ENCODE assay signal across 27 mouse cellular contexts in genomic region chr9:44600801-44601200, GRCm38 (mm10). TPM values are rescaled to one million over a fixed set of nuclear protein-coding genes. Genes with fewer than 3 reads are reported as not detected.
"Had no signal": no experiment of that assay in that cellular context is flagged by ENCODE, and none has a peak within 500 bp of the region (broad histone marks: within the 10 kb centered on the region; RNA-seq: fewer than 3 reads in every experiment).

No protein-coding gene starts in this region.

- H3K27ac ChIP-seq: limb, embryonic 12.5 days; limb, embryonic 15.5 days; liver, embryonic 14.5 days; macrophage; midbrain, embryonic 13.5 days; stomach, postnatal 0 days had no signal

- H3K9me3 ChIP-seq: limb, embryonic 12.5 days; limb, embryonic 15.5 days; midbrain, embryonic 13.5 days had no signal

- H3K36me3 ChIP-seq: limb, embryonic 12.5 days; limb, embryonic 15.5 days; midbrain, embryonic 13.5 days had no signal

- ATAC-seq: liver, postnatal 0 days; lung, postnatal 0 days; midbrain, embryonic 13.5 days; midbrain, embryonic 16.5 days had no signal

- H3K27me3 ChIP-seq: limb, embryonic 12.5 days; limb, embryonic 15.5 days had no signal

- H3K4me2 ChIP-seq: limb, embryonic 12.5 days; limb, embryonic 15.5 days; liver, embryonic 11.5 days; lung, embryonic 14.5 days; midbrain, embryonic 13.5 days had no signal

- H3K4me3 ChIP-seq: limb, embryonic 12.5 days; limb, embryonic 15.5 days; midbrain, embryonic 13.5 days had no signal

- DNase-seq: kidney, adult 8-10 months; kidney, postnatal 14 days; kidney, postnatal 4 days; left cerebral cortex, postnatal 4 days; liver, postnatal 0 days; lung, embryonic 14.5 days; right cerebral cortex, adult 18-20 months; right cerebral cortex, postnatal 14 days; right cerebral cortex, postnatal 4 days; thymus, adult 2 months; thymus, postnatal 14 days had no signal

- H3K9ac ChIP-seq: limb, embryonic 12.5 days; limb, embryonic 15.5 days; liver, embryonic 14.5 days; liver, postnatal 0 days; lung, embryonic 14.5 days; midbrain, embryonic 13.5 days had no signal

RNA-seq across cellular contexts. Expression of gene Cxcr5, which starts 39.1 kb away (rescaled TPM):
- total RNA-seq: layer of hippocampus, adult 18-20 months; layer of hippocampus, postnatal 14 days; left cerebral cortex, adult 8-10 months; left cerebral cortex, postnatal 14 days; left cerebral cortex, postnatal 4 days; megakaryocyte, adult 5-6 weeks had no signal
- polyA plus RNA-seq: limb, embryonic 12.5 days; liver, embryonic 11.5 days; lung, embryonic 14.5 days; macrophage; midbrain, embryonic 13.5 days; midbrain, embryonic 16.5 days; neural tube, embryonic 11.5 days; neural tube, embryonic 14.5 days had no signal
